Mouse (Mus musculus): ENCODE results near the gene Csf2rb. TPM values are rescaled to one million over a fixed set of nuclear protein-coding genes. Genes with fewer than 3 reads are reported as not detected.
"Not testable (repeated sequence)": the region's sequence is repeated elsewhere in the genome, so short reads cannot be mapped to it uniquely, and the experiment has no call there.

Gene Csf2rb
- polyA plus RNA-seq, 1 experiment from 2014 or later: 1.0 TPM

DNA sequence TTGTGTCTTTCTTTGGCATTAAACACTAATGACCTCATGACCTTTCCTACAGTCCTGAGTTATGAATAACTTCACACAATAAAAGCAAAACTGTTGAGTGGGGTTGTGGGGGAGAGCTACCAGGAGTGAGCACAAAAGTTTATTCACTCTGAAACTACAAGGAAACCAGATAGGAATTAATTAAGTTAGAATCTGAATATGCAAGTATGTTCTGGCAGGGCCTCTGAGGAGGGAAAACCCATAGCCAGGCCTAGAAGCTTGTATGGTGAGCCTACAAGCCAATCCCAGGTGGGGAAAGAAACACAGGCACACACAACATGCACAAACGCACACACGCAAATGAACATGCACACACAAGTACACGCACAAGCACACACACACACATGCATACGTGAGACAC lies 22.8 kb upstream of the Csf2rb start:
- DNase-seq (no peak), ATAC-seq (ENCODE audit: low FRiP score, low TSS enrichment) (no peak)
- no peaks in the 10 kb centered on the region for H3K9me3 ChIP-seq (ENCODE audit: control insufficient read depth, low read length)
- no peak overlapping the region for H3K4me3 ChIP-seq (replicated peaks; ENCODE audit: low read depth, low read length)
- WGBS: 96% methylated on average over 4 of the region's 4 CpGs
- H3K4me1 ChIP-seq (ENCODE audit: control insufficient read depth, insufficient read depth, low read length): no peaks in the 10 kb centered on the region
- H3K4me2 ChIP-seq (ENCODE audit: low read length): no peak overlapping the region
- H3K27ac ChIP-seq (replicated peaks; ENCODE audit: low read depth, low read length): no peak overlapping the region
- H3K27me3 ChIP-seq (ENCODE audit: control insufficient read depth, insufficient read depth, low read length): no peaks in the 10 kb centered on the region
- H3K36me3 ChIP-seq (ENCODE audit: control insufficient read depth, insufficient read depth, low read length): no peaks in the 10 kb centered on the region
- no peak overlapping the region for H3K9ac ChIP-seq (replicated peaks; ENCODE audit: low read length)

DNA sequence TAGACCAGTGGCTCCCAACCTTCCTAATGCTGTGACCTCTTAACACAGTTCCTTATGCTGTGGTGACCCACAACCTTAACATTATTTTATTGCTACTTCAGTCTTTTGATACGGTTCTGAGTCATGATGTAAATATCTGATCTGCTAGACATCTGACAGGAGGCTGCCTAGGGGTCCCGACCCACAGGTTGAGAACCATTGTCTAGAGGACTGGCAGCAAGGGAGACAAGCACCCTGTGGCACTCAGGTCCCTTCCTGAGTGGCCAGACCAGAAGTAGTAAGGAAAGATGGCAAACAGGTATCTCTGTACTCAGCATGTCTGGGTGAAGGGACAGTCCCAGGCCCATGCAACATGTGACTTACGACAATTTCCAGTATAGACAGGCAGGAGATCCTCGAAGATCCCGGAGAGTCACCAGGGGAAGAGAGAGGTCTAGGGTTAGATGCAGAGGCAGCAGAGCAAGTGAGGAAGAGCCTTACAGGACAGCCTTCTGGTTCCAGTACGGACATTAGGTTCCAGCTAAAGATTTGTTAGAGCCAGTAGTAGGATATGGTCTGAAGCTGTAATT lies 21.8 kb upstream of the Csf2rb start:
- WGBS: 91% methylated on average over 6 of the region's 6 CpGs
- H3K4me3 ChIP-seq (replicated peaks; ENCODE audit: low read depth, low read length): no peak overlapping the region
- H3K9me3 ChIP-seq (ENCODE audit: control insufficient read depth, low read length): no peaks in the 10 kb centered on the region

DNA sequence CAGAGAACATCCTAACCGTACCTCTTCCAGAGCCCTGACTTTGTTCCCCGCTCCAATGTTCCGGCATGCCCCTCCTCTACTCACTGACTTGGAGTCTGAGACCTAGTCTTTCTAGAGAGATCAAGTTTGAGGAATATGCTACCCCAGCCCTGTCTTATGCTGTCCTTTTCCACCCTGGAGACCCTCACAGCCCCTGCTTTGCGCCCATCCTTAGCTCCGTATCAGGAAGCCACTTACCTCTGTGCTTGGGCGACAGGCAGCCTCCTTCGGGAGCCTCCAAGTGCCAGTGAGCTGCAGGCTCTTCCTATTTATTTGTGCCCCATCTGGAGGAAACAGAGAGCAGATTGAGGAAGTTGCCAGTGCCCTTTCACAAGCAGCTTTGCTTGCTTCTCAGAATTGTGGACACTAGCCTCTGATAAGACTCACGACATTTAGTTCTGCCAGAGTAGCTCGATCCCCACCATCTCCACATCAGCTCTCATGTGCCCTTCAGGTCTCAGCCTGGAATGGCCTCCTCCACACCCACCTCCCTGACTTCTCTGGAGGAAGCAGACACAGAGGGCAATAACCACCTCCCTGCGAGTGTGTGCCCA lies 20.1 kb upstream of the Csf2rb start, which contains the start of gene Csf2rb2:
Gene Csf2rb2 (minus strand): TSS at position 381 of the 593 bp plus-strand sequence.
- Histone ChIP-seq H3K36me3 (ENCODE audit: control insufficient read depth, insufficient read depth, low read length) (no peaks in the 10 kb centered on the region), H3K9ac (replicated peaks; ENCODE audit: low read length) (no peak within 1 kb of the TSS), H3K9me3 (ENCODE audit: control insufficient read depth, low read length) (no peaks in the 10 kb centered on the region), H3K4me1 (ENCODE audit: control insufficient read depth, insufficient read depth, low read length) (no peaks in the 10 kb centered on the region), H3K4me3 (replicated peaks; ENCODE audit: low read depth, low read length) (no peak within 1 kb of the TSS), H3K27me3 (ENCODE audit: control insufficient read depth, insufficient read depth, low read length) (no peaks in the 10 kb centered on the region), H3K4me2 (ENCODE audit: low read length) (no peak within 1 kb of the TSS), H3K27ac (replicated peaks; ENCODE audit: low read depth, low read length) (no peak within 1 kb of the TSS)
- ATAC-seq (ENCODE audit: low FRiP score, low TSS enrichment): no peak
- 87% methylated on average over 10 of the region's 10 CpGs for WGBS
- no peak for DNase-seq

More for the DNA sequence above, 21.8 kb upstream of the Csf2rb start:
- H3K27me3 ChIP-seq (ENCODE audit: control insufficient read depth, insufficient read depth, low read length): no peaks in the 10 kb centered on the region
- no peak for DNase-seq
- no peak for ATAC-seq (ENCODE audit: low FRiP score, low TSS enrichment)
- H3K9ac ChIP-seq (replicated peaks; ENCODE audit: low read length): no peak overlapping the region
- no peak overlapping the region for H3K27ac ChIP-seq (replicated peaks; ENCODE audit: low read depth, low read length)
- H3K36me3 ChIP-seq (ENCODE audit: control insufficient read depth, insufficient read depth, low read length): no peaks in the 10 kb centered on the region
- no peak overlapping the region for H3K4me2 ChIP-seq (ENCODE audit: low read length)
- H3K4me1 ChIP-seq (ENCODE audit: control insufficient read depth, insufficient read depth, low read length): no peaks in the 10 kb centered on the region

DNA sequence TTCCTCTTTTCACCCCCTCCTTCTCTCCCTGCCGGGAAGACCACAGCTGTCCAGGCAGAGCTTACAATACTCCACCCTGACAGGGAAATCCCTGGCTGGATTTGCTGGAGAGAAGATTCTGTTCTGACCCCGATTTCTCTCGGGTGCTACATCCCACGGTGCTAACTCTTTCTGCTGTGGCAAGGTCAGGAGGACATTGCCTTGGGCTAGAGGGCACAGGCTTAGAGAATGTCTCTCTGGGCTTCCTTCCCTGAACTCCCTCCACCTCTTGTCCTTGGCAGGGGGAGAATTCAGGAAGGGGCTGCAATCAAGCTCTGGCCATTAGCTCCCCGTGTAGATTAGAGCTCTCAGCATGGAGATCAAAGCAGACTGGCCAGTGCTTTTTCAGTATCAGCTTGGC lies 15.7 kb upstream of the Csf2rb start:
- 49% methylated on average over 5 of the region's 5 CpGs for WGBS
- no peaks in the 10 kb centered on the region for H3K36me3 ChIP-seq (ENCODE audit: control insufficient read depth, insufficient read depth, low read length)

DNA sequence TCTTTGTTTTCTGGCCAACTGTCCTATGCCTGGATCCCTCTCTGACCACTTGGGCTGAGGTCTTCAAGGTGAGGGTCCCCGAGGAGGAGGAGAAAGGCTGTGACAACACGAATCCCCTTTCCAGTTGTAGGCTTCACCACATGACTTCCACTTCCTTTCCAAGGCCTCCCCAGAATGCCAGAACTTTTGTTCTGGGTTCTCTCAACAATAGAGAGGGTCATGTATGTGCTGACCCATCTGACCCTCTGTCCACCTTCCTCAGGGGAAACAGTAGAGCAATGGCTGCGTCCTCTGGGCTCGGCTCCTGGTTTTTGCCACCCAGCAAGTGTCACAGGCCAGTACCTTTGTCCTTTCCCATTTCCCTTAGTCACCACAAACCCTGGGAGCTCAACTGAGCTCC lies 14.6 kb upstream of the Csf2rb start:
- no peaks in the 10 kb centered on the region for H3K27me3 ChIP-seq (ENCODE audit: control insufficient read depth, insufficient read depth, low read length)
- ATAC-seq (ENCODE audit: low FRiP score, low TSS enrichment): no peak
- 75% methylated on average over 4 of the region's 4 CpGs for WGBS
- H3K9ac ChIP-seq (replicated peaks; ENCODE audit: low read length): no peak overlapping the region
- no peak overlapping the region for H3K27ac ChIP-seq (replicated peaks; ENCODE audit: low read depth, low read length)
- no peaks in the 10 kb centered on the region for H3K9me3 ChIP-seq (ENCODE audit: control insufficient read depth, low read length)
- no peaks in the 10 kb centered on the region for H3K4me1 ChIP-seq (ENCODE audit: control insufficient read depth, insufficient read depth, low read length)
- DNase-seq: no peak
- no peaks in the 10 kb centered on the region for H3K36me3 ChIP-seq (ENCODE audit: control insufficient read depth, insufficient read depth, low read length)
- H3K4me2 ChIP-seq (ENCODE audit: low read length): no peak overlapping the region
- no peak overlapping the region for H3K4me3 ChIP-seq (replicated peaks; ENCODE audit: low read depth, low read length)

More for the DNA sequence above, 15.7 kb upstream of the Csf2rb start:
- H3K27ac ChIP-seq (replicated peaks; ENCODE audit: low read depth, low read length): no peak overlapping the region
- H3K9me3 ChIP-seq (ENCODE audit: control insufficient read depth, low read length): no peaks in the 10 kb centered on the region
- H3K27me3 ChIP-seq (ENCODE audit: control insufficient read depth, insufficient read depth, low read length): no peaks in the 10 kb centered on the region
- no peak overlapping the region for H3K4me3 ChIP-seq (replicated peaks; ENCODE audit: low read depth, low read length)
- DNase-seq (no peak), ATAC-seq (ENCODE audit: low FRiP score, low TSS enrichment) (no peak)
- no peak overlapping the region for H3K9ac ChIP-seq (replicated peaks; ENCODE audit: low read length)
- no peaks in the 10 kb centered on the region for H3K4me1 ChIP-seq (ENCODE audit: control insufficient read depth, insufficient read depth, low read length)
- no peak overlapping the region for H3K4me2 ChIP-seq (ENCODE audit: low read length)

- H3K36me3 ChIP-seq (ENCODE audit: control insufficient read depth, insufficient read depth, low read length); H3K4me3 ChIP-seq (replicated peaks; ENCODE audit: low read depth, low read length); H3K27ac ChIP-seq (replicated peaks; ENCODE audit: low read depth, low read length); H3K4me2 ChIP-seq (ENCODE audit: low read length); H3K9ac ChIP-seq (replicated peaks; ENCODE audit: low read length); H3K9me3 ChIP-seq (ENCODE audit: control insufficient read depth, low read length); H3K4me1 ChIP-seq (ENCODE audit: control insufficient read depth, insufficient read depth, low read length); ATAC-seq (ENCODE audit: low FRiP score, low TSS enrichment); H3K27me3 ChIP-seq (ENCODE audit: control insufficient read depth, insufficient read depth, low read length): not testable (repeated sequence)
- peak; percentile 7 for DNase-seq
- WGBS: 75% methylated on average over 4 of the region's 4 CpGs
These were observed 12.9 kb upstream of the Csf2rb start for GRCm38 (mm10) chr15:78312421-78313233.

DNA sequence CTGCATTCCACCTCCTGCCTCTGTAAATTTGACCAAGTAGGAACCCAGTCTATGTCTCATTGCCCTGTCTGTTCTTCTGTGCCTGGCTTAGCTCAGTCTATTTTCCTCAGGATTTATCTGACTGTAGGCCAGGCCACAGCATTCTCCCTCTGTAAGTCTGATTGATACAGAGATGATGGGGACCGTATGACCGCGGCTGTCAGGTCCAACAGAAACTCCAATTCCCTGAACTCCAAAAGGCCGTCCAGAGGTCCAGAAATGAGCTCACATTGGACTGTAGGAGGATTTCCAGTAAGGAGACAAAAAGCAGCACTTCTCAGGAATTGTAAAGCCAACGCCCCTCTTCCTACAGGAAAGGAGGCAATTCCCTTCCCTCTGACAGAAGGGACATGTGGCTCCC lies 11.9 kb upstream of the Csf2rb start:
- not testable (repeated sequence) for H3K36me3 ChIP-seq (ENCODE audit: control insufficient read depth, insufficient read depth, low read length); H3K9ac ChIP-seq (replicated peaks; ENCODE audit: low read length); H3K4me2 ChIP-seq (ENCODE audit: low read length); H3K27ac ChIP-seq (replicated peaks; ENCODE audit: low read depth, low read length); DNase-seq; H3K27me3 ChIP-seq (ENCODE audit: control insufficient read depth, insufficient read depth, low read length); ATAC-seq (ENCODE audit: low FRiP score, low TSS enrichment); H3K9me3 ChIP-seq (ENCODE audit: control insufficient read depth, low read length); H3K4me1 ChIP-seq (ENCODE audit: control insufficient read depth, insufficient read depth, low read length); H3K4me3 ChIP-seq (replicated peaks; ENCODE audit: low read depth, low read length)
- WGBS: 89% methylated on average over 5 of the region's 5 CpGs

DNA sequence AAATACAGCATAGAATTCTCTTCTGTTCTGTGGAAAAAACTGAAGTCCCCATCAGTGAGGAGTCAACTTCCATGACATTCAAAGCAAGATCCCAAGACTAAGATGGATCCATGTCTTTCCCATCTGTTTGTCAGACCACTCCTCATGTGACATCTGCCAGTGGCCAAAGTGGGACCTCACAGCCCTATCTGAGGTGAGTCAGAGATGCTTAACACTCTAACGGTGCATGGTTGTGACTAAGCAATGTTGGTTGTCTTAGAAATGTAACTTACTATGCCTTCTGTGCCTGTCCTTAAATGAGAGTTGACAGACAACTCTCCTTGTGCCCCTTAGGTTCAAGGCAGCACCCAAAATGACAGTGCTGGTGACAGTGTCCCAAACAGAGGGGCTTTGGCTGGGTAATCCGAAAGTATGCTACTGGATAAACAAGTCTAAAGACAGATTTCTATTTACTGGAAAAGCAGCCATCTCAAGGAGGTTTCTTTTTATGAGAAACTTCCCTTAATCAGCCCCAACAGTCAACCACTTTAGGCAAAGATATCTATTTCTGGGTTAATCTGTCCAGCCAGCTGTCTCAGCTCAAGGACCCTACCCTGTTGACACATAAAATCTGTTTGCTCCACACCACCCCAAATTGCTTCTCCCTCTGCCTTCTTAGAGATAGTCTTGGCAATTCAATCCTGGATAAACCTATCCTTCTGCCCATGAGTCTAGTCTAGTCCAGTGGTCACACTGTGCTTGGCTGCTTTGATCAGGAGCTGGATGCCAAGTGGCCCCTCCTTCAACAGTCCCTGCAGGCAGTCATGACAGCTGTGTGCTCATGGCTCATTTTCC lies 7.0 kb upstream of the Csf2rb start:
- not testable (repeated sequence) for H3K4me1 ChIP-seq (ENCODE audit: control insufficient read depth, insufficient read depth, low read length); H3K9ac ChIP-seq (replicated peaks; ENCODE audit: low read length); H3K27me3 ChIP-seq (ENCODE audit: control insufficient read depth, insufficient read depth, low read length); H3K36me3 ChIP-seq (ENCODE audit: control insufficient read depth, insufficient read depth, low read length); DNase-seq; H3K9me3 ChIP-seq (ENCODE audit: control insufficient read depth, low read length); H3K27ac ChIP-seq (replicated peaks; ENCODE audit: low read depth, low read length); H3K4me2 ChIP-seq (ENCODE audit: low read length); ATAC-seq (ENCODE audit: low FRiP score, low TSS enrichment); H3K4me3 ChIP-seq (replicated peaks; ENCODE audit: low read depth, low read length)
- WGBS: 88% methylated on average over 2 of the region's 2 CpGs
